Mouse (Mus musculus): ENCODE measurements around the gene Jph2.
A peak's percentile ranks its signal among the peaks of the same experiment; 100 is the strongest.
"Not testable (repeated sequence)": the region's sequence is repeated elsewhere in the genome, so short reads cannot be mapped to it uniquely, and the experiment has no call there.

The Jph2 gene

DNA sequence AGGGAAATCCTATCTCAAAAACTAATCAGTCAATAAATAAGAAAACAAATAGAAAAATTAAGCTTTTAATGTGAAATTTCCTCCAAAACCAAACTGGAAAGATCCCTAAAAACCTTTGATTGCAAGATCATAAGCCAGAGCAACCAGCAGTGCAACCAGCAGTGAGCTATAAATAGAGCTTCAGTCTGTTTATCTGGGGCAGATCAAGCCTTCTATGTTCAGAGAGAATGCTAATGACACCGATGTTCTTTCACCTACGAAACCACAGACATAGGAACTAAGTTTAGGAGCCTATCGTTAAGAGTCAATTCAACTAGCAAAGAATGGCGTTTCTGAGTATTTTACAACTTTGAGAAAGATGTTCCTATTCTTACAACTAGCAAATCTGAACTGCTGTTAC is 14.0 kb upstream of the Jph2 start:
- no peak for DNase-seq (ENCODE audit: low read depth, low spot score)

DNA sequence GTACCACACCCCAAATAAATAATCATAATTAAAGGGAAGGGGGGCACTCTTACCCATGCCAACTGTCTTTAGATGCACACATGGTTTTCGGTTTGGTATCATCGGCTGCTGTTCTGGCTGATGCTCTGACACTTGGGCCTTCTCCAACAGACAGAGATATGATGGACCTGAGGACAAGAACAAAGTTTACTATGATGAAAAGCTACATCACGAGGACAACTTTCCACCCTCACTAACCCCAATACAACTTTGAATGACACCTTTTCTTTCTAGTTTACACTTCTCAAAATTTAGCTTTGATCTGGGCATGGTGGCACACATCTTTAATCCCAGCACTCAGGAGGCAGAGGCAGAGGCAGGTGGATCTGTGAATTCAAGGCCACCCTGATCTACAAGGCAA is 13.6 kb upstream of the Jph2 start:
- DNase-seq (ENCODE audit: low read depth, low spot score): not testable (repeated sequence)

DNA sequence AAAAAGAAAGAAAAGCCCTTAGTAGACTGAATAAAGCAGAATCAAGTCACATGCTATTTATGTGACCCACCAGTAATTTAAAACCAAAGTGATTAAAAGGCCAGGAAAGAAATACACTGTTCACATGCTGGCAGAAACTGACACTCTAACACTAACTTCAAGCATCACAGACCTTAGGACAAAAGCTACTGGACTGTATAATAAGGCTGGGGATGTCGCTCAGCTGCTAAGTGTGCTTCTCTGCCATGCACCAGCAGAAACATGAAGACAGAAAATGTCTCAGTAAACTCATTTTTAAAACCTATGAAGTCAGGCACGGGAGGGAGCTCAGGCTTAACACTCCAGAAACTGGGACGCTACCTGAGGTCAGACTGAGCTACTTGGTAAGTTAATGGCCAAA is 12.4 kb upstream of the Jph2 start:
- DNase-seq (ENCODE audit: low read depth, low spot score): no peak

DNA sequence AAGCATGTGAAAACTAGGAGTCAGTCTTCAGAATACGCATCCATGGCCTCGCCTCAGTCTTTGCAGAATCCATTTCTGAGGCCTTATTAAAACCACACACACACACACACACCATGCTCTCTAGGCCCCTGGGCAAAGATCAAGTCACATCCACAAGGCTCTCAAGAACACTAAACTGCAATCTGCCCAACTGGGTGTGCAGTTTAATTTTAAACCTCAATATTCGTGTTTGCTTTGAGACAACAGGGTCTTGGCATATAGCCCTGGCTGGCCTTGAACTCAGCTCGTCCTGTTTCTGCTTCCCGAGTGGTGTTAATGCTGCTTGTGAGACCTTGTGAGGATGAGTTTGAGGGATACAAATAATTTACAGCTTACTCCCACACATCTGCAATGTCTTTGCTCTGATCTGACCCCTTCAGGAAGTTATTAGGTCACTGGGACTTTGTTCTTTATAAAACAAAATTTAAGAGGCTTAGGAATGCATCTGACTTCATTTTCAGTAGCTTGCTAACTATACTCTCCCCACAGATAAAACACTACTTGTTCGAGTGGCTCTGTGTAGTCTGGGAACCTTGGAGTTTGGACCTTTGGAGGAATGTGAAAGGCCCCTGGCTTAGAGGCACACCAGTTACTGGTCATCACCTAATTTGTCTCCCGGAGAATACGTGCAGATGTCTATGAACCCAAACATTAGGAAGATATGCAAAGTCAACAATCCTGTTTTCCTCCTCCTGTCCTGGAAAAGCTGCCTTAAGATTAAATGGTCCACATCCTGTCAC is 6.4 kb upstream of the Jph2 start:
- DNase-seq (ENCODE audit: low read depth, low spot score): no peak

- DNase-seq (ENCODE audit: low read depth, low spot score): peak; percentile 92
Observed at GRCm38 (mm10) chr2:163401221-163401620, 3.4 kb upstream of the Jph2 start.

GRCm38 (mm10) chr2:163399222-163399621 is 1.4 kb upstream of the Jph2 start:
- DNase-seq (ENCODE audit: low read depth, low spot score): no peak

DNA sequence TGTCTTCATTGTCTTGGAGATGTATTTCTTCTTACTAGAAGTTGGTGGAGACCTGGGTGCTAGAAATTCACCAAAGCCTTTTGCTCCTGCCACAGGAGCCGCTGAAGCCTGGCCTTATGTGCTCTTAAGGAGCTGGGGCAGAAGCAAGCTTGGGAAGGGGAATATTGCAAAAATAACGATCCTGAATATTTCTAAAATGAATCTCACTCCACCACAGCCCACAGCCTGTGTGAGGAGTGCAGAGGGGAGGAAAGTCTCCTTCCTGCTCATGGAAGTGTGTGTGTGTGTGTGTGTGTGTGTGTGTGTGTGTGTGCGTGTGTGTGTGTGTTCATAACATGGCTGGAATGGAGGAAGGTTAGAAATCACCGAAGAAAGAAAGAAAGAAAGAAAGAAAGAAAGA is 977 bp upstream of the Jph2 start:
- DNase-seq (ENCODE audit: low read depth, low spot score): no peak

GRCm38 (mm10) chr2:163397071-163397470 is 722 bp downstream of the Jph2 start:
- DNase-seq (ENCODE audit: low read depth, low spot score): no peak

DNA sequence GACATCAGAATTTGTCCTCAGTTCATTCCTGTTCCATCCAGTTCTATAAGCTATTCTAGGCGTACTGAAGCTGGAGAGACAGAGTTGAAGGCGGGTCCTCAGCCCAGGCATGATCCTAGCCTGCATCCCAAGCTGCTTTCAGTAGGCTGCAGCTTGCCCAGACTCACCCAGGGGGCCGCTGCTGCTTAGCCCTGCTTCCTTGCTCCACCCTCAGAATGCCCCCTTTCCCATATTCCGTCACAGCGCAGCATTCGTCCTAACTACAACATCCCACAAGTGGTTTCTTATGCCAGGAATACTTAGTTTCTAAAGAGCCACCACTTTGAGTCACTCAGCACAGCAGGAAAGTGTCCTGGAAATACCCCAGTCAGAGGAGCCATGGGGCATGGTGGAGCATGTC is 2.8 kb downstream of the Jph2 start:
- no peak for DNase-seq (ENCODE audit: low read depth, low spot score)

DNA sequence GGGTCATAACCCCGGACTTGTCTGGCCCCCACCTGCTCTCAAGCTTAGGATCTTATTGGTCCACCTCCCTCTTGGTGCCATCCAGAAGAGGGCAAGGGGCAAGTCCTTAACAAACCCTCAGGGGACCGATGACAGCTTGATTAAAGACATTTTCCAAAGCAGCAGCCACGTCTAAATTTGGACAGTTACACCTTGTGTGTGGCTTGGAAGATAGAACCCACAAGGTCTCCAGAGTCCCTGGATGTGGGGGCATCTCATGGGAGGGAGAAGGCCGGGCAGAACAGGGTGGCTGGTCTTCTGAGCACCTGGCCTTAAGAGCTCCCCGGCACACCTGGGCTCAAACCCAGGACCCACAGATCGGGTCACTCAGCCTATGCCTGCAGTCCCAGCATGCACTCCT is 3.8 kb downstream of the Jph2 start:
- DNase-seq (ENCODE audit: low read depth, low spot score): no peak

GRCm38 (mm10) chr2:163393241-163393640 is 4.6 kb downstream of the Jph2 start:
- no peak for DNase-seq (ENCODE audit: low read depth, low spot score)

- no peak for DNase-seq (ENCODE audit: low read depth, low spot score)
Observed at GRCm38 (mm10) chr2:163392436-163392835, 5.4 kb downstream of the Jph2 start.

DNA sequence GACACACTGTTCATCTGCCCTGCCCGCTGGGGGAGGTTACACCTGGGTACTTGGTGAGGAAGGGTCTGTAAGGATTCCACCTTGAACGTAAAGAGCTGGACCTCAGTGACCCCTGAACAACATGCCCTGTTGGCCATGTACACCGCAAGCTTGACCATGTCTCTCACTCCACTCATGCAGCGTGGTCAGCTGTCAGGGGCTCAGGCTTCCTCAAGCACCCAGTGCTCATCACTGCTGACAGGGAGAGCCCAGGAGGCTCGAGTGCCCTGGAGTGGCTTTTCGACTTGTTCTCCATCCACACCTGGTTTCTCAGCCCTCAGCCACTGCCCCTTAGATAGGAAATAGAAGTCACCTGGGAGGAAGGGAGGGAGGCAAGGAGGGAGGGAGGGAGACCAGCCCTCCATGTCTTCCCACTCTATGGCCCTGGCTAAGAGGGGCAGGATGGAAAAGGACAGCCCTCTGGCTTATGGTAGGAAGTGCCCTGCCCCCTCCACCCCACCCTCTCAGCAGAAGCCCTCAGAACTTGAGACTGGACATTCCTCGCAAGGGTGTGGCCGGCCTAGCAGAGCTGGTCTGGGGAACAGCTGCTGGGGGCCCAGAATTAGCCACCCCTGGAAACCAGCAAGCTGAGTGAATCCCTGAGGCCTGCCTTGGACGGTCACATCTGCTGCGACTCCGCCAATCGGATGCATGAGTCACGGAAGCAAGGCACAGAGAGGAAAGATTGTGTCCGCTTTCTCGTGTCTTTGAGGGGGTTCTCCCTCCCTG is 11.2 kb downstream of the Jph2 start:
- DNase-seq (ENCODE audit: low read depth, low spot score): no peak

DNA sequence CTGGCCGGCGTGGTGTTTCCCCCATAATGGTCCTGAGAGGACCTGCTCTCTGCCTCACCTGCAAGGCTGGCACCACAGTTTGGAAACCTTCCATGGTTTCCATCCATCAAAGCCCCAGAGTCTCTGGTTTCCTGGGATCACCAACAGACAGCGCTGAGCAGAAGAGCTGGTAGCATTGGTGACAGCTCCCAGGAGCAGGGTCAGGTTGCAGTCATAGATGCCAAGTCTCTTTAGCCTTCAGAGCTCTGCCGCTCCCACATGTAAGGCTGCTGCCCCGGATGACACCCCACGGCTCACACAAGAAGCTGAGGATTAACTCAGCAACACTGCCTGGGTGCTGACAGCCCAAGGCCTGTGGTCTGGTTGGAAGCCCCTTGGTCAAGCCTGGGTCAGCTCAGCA is 12.7 kb downstream of the Jph2 start:
- DNase-seq (ENCODE audit: low read depth, low spot score): no peak

DNA sequence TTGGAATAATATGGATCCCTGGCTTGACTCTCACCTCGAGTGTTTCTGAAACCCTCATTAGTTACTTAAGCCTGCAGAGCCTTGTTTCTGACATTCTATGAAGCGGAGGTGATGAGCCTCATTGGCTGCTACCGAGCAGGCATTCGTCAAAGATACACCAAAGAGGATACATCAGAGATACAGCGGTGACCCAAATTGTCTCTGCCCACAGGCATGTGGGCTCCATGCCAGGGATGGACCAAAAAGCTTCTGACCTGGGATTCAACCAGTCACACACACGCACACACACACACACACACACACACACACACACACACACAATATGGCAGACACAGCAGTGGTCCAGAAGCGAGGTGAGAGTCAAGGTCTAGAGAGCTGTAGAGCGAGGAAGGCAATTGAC is 16.5 kb downstream of the Jph2 start:
- no peak for DNase-seq (ENCODE audit: low read depth, low spot score)

DNA sequence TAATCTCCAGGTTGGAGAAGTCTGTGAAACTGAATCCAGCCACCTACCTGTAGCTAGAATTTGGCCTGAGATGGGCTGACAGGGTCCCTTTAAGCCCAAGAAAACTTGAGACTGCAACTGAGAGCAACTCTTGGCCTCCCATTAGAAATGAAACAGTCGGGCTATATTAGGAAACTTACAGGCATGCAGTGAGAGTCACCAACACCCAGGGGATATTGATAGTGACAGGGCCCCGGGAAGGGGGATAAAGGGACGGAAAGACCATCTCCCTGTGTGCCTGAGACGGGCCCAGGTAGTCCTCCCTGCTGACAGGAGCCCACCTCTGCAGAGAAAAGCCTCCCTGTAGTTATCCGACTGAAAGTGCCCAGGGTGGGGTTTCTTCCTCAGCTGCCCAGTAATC is 18.4 kb downstream of the Jph2 start:
- no peak for DNase-seq (ENCODE audit: low read depth, low spot score)

DNA sequence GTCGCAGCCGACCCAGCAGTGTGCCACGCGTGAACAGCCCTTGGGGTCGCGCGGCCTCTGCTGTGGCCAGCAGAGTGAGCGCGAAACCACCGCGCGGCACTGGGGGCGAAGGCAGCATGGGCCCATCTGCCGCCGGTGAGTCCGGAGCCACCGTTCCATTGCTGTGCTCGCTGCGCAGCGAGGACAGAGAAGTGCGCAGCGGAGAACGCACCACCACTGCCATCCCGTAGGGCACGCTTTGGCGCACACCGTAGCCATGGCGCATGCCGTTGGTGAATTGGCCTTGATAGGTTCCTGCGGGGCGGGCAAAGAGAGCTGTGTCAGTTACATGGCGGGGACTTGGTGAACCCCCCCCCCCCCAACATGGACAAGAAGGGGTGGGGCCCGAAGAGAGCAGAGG is 21.7 kb downstream of the Jph2 start:
- DNase-seq (ENCODE audit: low read depth, low spot score): no peak

- no peak for DNase-seq (ENCODE audit: low read depth, low spot score)
Observed at GRCm38 (mm10) chr2:163375468-163375867, 22.3 kb downstream of the Jph2 start.

DNA sequence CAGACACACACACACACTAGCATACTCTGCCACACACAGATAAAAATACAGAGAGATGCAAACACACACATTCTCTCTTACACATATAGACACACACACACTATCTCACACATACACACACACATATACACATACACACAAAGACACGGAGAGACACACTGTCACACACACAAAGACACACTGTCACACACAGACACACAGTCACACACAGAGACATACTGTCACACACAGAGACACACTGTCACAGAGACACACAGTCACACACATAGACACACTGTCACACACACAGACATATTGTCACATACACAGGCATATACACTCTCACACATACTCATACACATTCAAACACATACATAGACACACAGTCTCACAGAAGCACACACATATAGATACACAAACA is 25.2 kb downstream of the Jph2 start:
- DNase-seq (ENCODE audit: low read depth, low spot score): no peak

DNA sequence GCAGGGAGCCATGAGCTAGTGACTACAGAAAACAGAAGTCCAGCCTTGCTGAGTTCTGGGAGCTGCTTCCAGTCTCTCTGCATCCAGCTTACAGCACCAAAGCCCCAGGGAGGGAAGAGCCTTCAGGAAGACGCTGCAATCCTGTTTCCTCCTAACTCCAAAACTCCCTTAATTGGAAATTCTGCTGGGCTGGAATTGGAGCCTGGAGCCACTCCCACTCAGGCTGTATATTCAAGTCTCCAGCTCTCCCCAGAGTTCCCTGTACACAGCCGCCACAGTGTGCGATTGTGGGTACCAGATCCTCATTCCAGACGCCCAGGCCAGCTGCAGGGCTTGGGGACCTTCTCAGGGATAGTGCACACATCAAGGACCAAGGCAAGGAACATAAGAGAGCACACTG is 27.6 kb downstream of the Jph2 start:
- no peak for DNase-seq (ENCODE audit: low read depth, low spot score)

DNA sequence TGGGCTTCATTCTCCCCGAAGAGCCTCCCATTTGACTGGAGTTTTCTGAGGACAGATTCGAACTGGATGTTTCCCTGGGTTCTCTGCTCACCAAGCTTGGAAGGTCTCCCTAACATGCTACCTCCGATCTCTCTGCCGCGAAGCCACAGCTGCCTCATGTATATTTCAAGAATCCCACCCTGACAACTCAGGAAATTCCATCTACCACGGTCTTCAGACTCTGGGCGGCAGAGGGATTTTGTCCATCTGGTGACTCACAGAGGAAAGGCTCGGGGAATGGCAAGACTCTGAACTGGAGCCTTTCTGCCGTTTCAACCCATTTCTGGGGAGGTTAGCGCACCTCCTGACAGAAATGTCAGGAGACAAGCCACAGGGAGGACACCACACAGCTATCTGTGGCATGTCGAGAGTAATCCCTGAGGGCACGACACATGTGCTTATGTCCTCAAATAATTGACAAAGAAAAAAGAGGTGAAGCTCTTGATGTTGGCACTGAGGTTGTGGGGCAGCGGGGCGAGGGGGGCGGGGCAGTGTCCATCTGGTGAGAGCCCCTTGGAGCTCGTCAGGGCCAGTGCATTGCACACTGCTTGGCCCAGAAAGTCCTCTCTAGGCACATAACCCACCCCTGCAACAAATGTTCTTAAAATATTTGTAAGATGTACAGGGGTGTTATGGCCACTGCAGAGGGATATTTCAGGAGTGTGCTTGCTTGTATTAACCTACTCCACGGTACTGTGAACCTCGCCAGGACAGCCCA is 32.8 kb downstream of the Jph2 start:
- no peak for DNase-seq (ENCODE audit: low read depth, low spot score)

Measured in forelimb bud, embryonic 11.5 days (tissue).